Mouse (Mus musculus): ENCODE measurements around the gene Gm28038. TPM values are rescaled to one million over a fixed set of nuclear protein-coding genes. Genes with fewer than 3 reads are reported as not detected.

Gene Gm28038
- total RNA-seq, 2 experiments from 2014 or later: 4.6 TPM; not detected in 1

- peak; percentile 20 for DNase-seq
Observed at GRCm38 (mm10) chr2:30285416-30286181, 4.8 kb downstream of the Gm28038 start.

GRCm38 (mm10) chr2:30286192-30287026 is 5.6 kb downstream of the Gm28038 start, which contains the start of the genes Dolk and Nup188:
Gene Dolk, minus strand, starts transcription at chr2:30286334.
Gene Nup188, plus strand, starts transcription at chr2:30286397.
- peak; percentile 99 for DNase-seq

- DNase-seq: no peak
Observed at GRCm38 (mm10) chr2:30287027-30287373, 6.2 kb downstream of the Gm28038 start.

GRCm38 (mm10) chr2:30299525-30299924 is 18.7 kb downstream of the Gm28038 start:
- DNase-seq: peak; percentile 14

- no peak for DNase-seq
Observed at GRCm38 (mm10) chr2:30299966-30300365, 19.1 kb downstream of the Gm28038 start.

GRCm38 (mm10) chr2:30306087-30306486 is 25.2 kb downstream of the Gm28038 start:
- DNase-seq: no peak

- no peak for DNase-seq
Observed at GRCm38 (mm10) chr2:30309351-30309750, 28.5 kb downstream of the Gm28038 start.

GRCm38 (mm10) chr2:30311481-30311880 is 30.6 kb downstream of the Gm28038 start:
- no peak for DNase-seq

GRCm38 (mm10) chr2:30316136-30316535 is 35.3 kb downstream of the Gm28038 start:
- no peak for DNase-seq

- no peak for DNase-seq
Observed at GRCm38 (mm10) chr2:30316955-30317354, 36.1 kb downstream of the Gm28038 start.

GRCm38 (mm10) chr2:30319260-30319659 is 38.4 kb downstream of the Gm28038 start:
- no peak for DNase-seq

- no peak for DNase-seq
Observed at GRCm38 (mm10) chr2:30323111-30323510, 42.3 kb downstream of the Gm28038 start.

GRCm38 (mm10) chr2:30325296-30325695 is 44.5 kb downstream of the Gm28038 start:
- DNase-seq: no peak

- DNase-seq: no peak
Observed at GRCm38 (mm10) chr2:30327276-30327675, 46.4 kb downstream of the Gm28038 start.

- DNase-seq: no peak
Observed at GRCm38 (mm10) chr2:30328791-30329190, 47.9 kb downstream of the Gm28038 start.

GRCm38 (mm10) chr2:30335324-30335723 is 54.5 kb downstream of the Gm28038 start:
- no peak for DNase-seq

GRCm38 (mm10) chr2:30336174-30336915 is 55.5 kb downstream of the Gm28038 start:
- DNase-seq: no peak

GRCm38 (mm10) chr2:30337179-30337578 is 56.3 kb downstream of the Gm28038 start:
- no peak for DNase-seq

- DNase-seq: no peak
Observed at GRCm38 (mm10) chr2:30342061-30342460, 61.2 kb downstream of the Gm28038 start.

- no peak for DNase-seq
Observed at GRCm38 (mm10) chr2:30342544-30342943, 61.7 kb downstream of the Gm28038 start.

- DNase-seq: peak; percentile 85
Observed at GRCm38 (mm10) chr2:30343601-30344137, 62.8 kb downstream of the Gm28038 start.

- DNase-seq: no peak
Observed at GRCm38 (mm10) chr2:30345971-30346676, 65.3 kb downstream of the Gm28038 start.

Data from heart, postnatal 4 days (tissue).